Mouse (Mus musculus) CH12.LX (cell line): Measurements from ENCODE around the gene Epb41. TPM values are rescaled to one million over a fixed set of nuclear protein-coding genes. Genes with fewer than 3 reads are reported as not detected.

Experiments
- DNase-seq: peaks from one replicate; pipeline ENCODE4 v3.0.0-alpha.2; 2013; ENCODE audit errors: extremely low read depth
- H3K27ac ChIP-seq: 2 replicates; pipeline ENCODE4 v1.5.1; 2012; ENCODE audit warnings: low read depth, mild to moderate bottlenecking, control low read depth, moderate library complexity; ENCODE audit not compliant: insufficient read depth
- H3K27me3 ChIP-seq: replicated peaks from 2 replicates; pipeline ENCODE3; 2012; ENCODE audit warnings: inconsistent platforms
- H3K36me3 ChIP-seq, 2 experiments: replicated peaks in 1 of 2; 2 replicates each; pipeline versions ENCODE3 to v1.6.1; 2012; ENCODE audit warnings: inconsistent platforms in 1 of 2, low read length in 1 of 2, mild to moderate bottlenecking in 1 of 2, mixed read lengths in 1 of 2, moderate library complexity in 1 of 2; ENCODE audit not compliant: control insufficient read depth in 1 of 2, insufficient read depth in 1 of 2
- H3K4me1 ChIP-seq, 2 experiments: 2 replicates each; pipeline ENCODE4 v1.6.1; 2012; ENCODE audit warnings: inconsistent platforms in 1 of 2, moderate library complexity in 1 of 2; ENCODE audit not compliant: insufficient read depth in 2 of 2, control insufficient read depth in 1 of 2
- H3K4me2 ChIP-seq: 2 replicates; pipeline ENCODE4 v1.6.1; 2012; ENCODE audit warnings: low read depth, mild to moderate bottlenecking, control low read depth; ENCODE audit not compliant: poor library complexity, insufficient read depth, severe bottlenecking
- H3K4me3 ChIP-seq, 3 experiments: fragments of 150-350 bp in 1 of 3; sonication (generic) in 1 of 3; replicated peaks in 1 of 3; 2 replicates each; pipeline versions ENCODE3 to v1.5.1; 2011 to 2012; ENCODE audit warnings: low read depth in 2 of 3, low read length in 2 of 3, mild to moderate bottlenecking in 2 of 3, moderate library complexity in 2 of 3, control low read depth in 1 of 3, improper control_type of control experiment in 1 of 3, inconsistent platforms in 1 of 3, mixed read lengths in 1 of 3; ENCODE audit not compliant: poor library complexity in 1 of 3
- H3K79me2 ChIP-seq: replicated peaks from 2 replicates; pipeline ENCODE4 v1.6.1; 2012; ENCODE audit warnings: mild to moderate bottlenecking, moderate library complexity; ENCODE audit not compliant: control insufficient read depth, poor library complexity, insufficient read depth, severe bottlenecking; ENCODE audit errors: extremely low read depth
- H3K9ac ChIP-seq: 2 replicates; pipeline ENCODE4 v1.6.1; 2012; ENCODE audit warnings: low read depth, mild to moderate bottlenecking, control low read depth, moderate library complexity; ENCODE audit not compliant: insufficient read depth
- H3K9me3 ChIP-seq: replicated peaks from 2 replicates; pipeline ENCODE3; 2012; ENCODE audit warnings: low read length, inconsistent platforms, mixed read lengths
- CHD2 ChIP-seq: IDR thresholded peaks from 2 replicates; pipeline ENCODE4 v1.6.1; 2011; ENCODE audit warnings: low read length, improper control_type of control experiment
- ELF1 ChIP-seq: IDR thresholded peaks from 2 replicates; pipeline ENCODE4 v1.6.1; 2014; ENCODE audit warnings: low read depth, mild to moderate bottlenecking, inconsistent platforms, low read length, improper control_type of control experiment
- EP300 ChIP-seq: IDR thresholded peaks from 2 replicates; pipeline ENCODE4 v1.6.1; 2011; ENCODE audit warnings: low read length, improper control_type of control experiment
- GABPA ChIP-seq: IDR thresholded peaks from 2 replicates; pipeline ENCODE4 v1.6.1; 2012; ENCODE audit warnings: low read depth, low read length, improper control_type of control experiment, inconsistent platforms; ENCODE audit not compliant: insufficient replicate concordance
- HCFC1 ChIP-seq: IDR thresholded peaks from 2 replicates; pipeline ENCODE4 v1.6.1; 2012; ENCODE audit warnings: low read depth, mild to moderate bottlenecking, inconsistent platforms, low read length, improper control_type of control experiment
- JUND ChIP-seq: conservative IDR thresholded peaks from 2 replicates; pipeline ENCODE4 v1.6.1; 2011; ENCODE audit warnings: low read depth, low read length, improper control_type of control experiment
- MAFK ChIP-seq: IDR thresholded peaks from 2 replicates; pipeline ENCODE4 v1.6.1; 2011; ENCODE audit warnings: low read length, improper control_type of control experiment; ENCODE audit not compliant: insufficient replicate concordance
- MEF2A ChIP-seq: IDR thresholded peaks from 2 replicates; pipeline ENCODE4 v1.6.1; 2014; ENCODE audit warnings: low read depth, mild to moderate bottlenecking, inconsistent platforms, low read length, improper control_type of control experiment, borderline replicate concordance
- MYC ChIP-seq: IDR thresholded peaks from 2 replicates; pipeline ENCODE4 v1.6.1; 2011; ENCODE audit warnings: low read depth, mild to moderate bottlenecking, improper control_type of control experiment, low read length
- PAX5 ChIP-seq: IDR thresholded peaks from 2 replicates; pipeline ENCODE4 v1.6.1; 2012; ENCODE audit warnings: low read length, inconsistent platforms, mixed read lengths
- POLR2A ChIP-seq: IDR thresholded peaks from 2 replicates; pipeline ENCODE4 v1.6.1; 2011; ENCODE audit warnings: low read depth, mild to moderate bottlenecking, improper control_type of control experiment, low read length
- RAD21 ChIP-seq: IDR thresholded peaks from 2 replicates; pipeline ENCODE4 v1.6.1; 2011; ENCODE audit warnings: low read depth, mild to moderate bottlenecking, low read length, improper control_type of control experiment, moderate library complexity
- RCOR1 ChIP-seq: conservative IDR thresholded peaks from 2 replicates; pipeline ENCODE4 v1.6.1; 2012; ENCODE audit warnings: low read depth, mild to moderate bottlenecking, inconsistent platforms, low read length, improper control_type of control experiment
- SMC3 ChIP-seq: IDR thresholded peaks from 2 replicates; pipeline ENCODE4 v1.6.1; 2011; ENCODE audit warnings: low read depth, low read length, improper control_type of control experiment
- TBP ChIP-seq: conservative IDR thresholded peaks from 2 replicates; pipeline ENCODE4 v1.6.1; 2011; ENCODE audit warnings: low read depth, low read length, improper control_type of control experiment
- TCF12 ChIP-seq: IDR thresholded peaks from 2 replicates; pipeline ENCODE4 v1.6.1; 2014; ENCODE audit warnings: low read depth, mild to moderate bottlenecking, inconsistent platforms, low read length, improper control_type of control experiment
- USF2 ChIP-seq: conservative IDR thresholded peaks from 2 replicates; pipeline ENCODE4 v1.6.1; 2011; ENCODE audit warnings: low read depth, low read length, improper control_type of control experiment
- ZC3H11A ChIP-seq: IDR thresholded peaks from 2 replicates; pipeline ENCODE4 v1.6.1; 2012; ENCODE audit warnings: low read depth, mild to moderate bottlenecking, inconsistent platforms, low read length, improper control_type of control experiment
- ZMIZ1 ChIP-seq: IDR thresholded peaks from 2 replicates; pipeline ENCODE4 v1.6.1; 2012; ENCODE audit warnings: low read depth, mild to moderate bottlenecking, inconsistent platforms, low read length, improper control_type of control experiment
- ZNF384 ChIP-seq: IDR thresholded peaks from 2 replicates; pipeline ENCODE4 v1.6.1; 2012; ENCODE audit warnings: low read depth, low read length, improper control_type of control experiment, inconsistent platforms
- dilution Hi-C: fragments of 300-500 bp; cut with MboI; formaldehyde crosslinking; loops from 2 replicates; pipeline ENCODE4 v1.14.3; 2020; ENCODE audit warnings: low sequenced_read_pairs; ENCODE audit not compliant: extremely low pct_unique_long_range_greater_than_20kb, extremely low pct_ligation_motif_present
- in situ Hi-C: fragments of 300-500 bp; cut with MboI; formaldehyde crosslinking; loops from 3 replicates; pipeline ENCODE4 v1.14.3; 2019; ENCODE audit warnings: low sequenced_read_pairs, low pct_ligation_motif_present, low pct_unique_long_range_greater_than_20kb, mixed read lengths
- polyA plus RNA-seq: library from polyadenylated mRNA; unstranded; fragments of >175 nt; gene quantifications from 2 replicates; pipeline ENCODE4 v1.2.1, GENCODE M21; 2012; ENCODE audit warnings: low read depth; ENCODE audit not compliant: insufficient read length
- total RNA-seq, 2 experiments: library from RNA; depleted of rRNA; stranded (reverse); fragments of 300-350 nt in 1 of 2; fragments of >200 nt in 1 of 2; gene quantifications; 2 replicates each; pipeline ENCODE4 v1.2.3; 2012 to 2014

The Epb41 gene
- total and polyA plus RNA-seq, 3 experiments: 7.1 to 21.6 (median 10.0) TPM

DNA sequence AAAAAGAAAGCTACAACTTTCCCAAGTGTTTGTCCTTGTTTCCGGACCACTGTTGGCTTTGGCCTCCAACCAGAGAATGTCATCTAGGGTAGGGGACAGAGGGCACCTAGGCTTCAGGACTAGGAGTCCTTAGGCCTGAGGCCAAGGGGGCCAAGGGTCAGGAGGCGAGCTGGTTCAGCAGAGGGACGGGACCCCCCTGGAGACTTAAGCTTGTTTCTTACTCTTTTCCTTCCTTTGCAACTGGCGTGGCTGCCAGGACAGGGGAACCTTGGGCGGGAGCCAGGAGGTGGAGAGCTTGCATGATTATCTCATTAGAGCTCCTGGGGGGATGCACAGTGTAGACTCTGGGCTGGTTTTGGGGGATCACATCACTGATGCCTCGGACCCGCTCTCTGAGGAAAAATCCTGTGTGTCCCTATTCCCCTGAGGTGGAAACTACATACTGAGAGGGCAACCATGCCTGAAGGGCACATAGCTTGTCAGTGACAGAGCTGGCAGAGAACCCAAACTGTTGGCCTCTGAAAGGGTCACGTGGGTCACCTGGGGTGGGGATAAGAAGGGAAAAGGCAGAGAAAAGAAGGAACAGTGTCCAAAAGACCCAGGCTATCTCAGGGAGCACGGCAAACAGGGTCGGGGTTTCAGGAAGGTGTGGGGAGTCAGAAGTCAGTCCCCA, 8.9 kb downstream of the Epb41 start:
- in situ Hi-C loops: no loop called here
- Histone ChIP-seq H3K4me1 (no peaks in the 10 kb centered on the region), H3K9ac (no peak overlapping the region), H3K27ac (no peak overlapping the region), H3K36me3 (peaks cover 0 to 39% of the 10 kb centered on the region in 2 experiments), H3K27me3 (no peaks in the 10 kb centered on the region), H3K9me3 (no peaks in the 10 kb centered on the region), H3K4me3 (no peak overlapping the region), H3K79me2 (no peaks in the 10 kb centered on the region)
- no peak for DNase-seq
- no peak for TF ChIP-seq MYC
- no peak for TF ChIP-seq TBP
- TF ChIP-seq ZC3H11A: no peak
- TF ChIP-seq MAFK: no peak
- no peak for TF ChIP-seq HCFC1
- TF ChIP-seq GABPA: no peak
- TF ChIP-seq PAX5: no peak
- no peak for TF ChIP-seq RCOR1
- TF ChIP-seq POLR2A: no peak
- TF ChIP-seq USF2: no peak
- TF ChIP-seq ZNF384: no peak
- TF ChIP-seq CHD2: no peak
- TF ChIP-seq TCF12: no peak
- TF ChIP-seq SMC3: no peak
- TF ChIP-seq, all 38 proteins: peak for 0
- dilution Hi-C loops: no loop called here
- no peak overlapping the region for H3K4me2 ChIP-seq

- H3K4me2 ChIP-seq: no peak overlapping the region
- H3K27ac ChIP-seq: no peak overlapping the region
- DNase-seq: no peak
- no peak overlapping the region for H3K9ac ChIP-seq
- no peak overlapping the region for H3K4me3 ChIP-seq
- H3K9me3 ChIP-seq: no peaks in the 10 kb centered on the region
- TF ChIP-seq USF2 (no peak), PAX5 (no peak), JUND (no peak), MEF2A (no peak), MYC (no peak), ELF1 (no peak), POLR2A (no peak), EP300 (no peak), ZC3H11A (no peak), RAD21 (no peak), TCF12 (no peak), ZMIZ1 (no peak)
- no peaks in the 10 kb centered on the region for H3K79me2 ChIP-seq
- dilution Hi-C loops: no loop called here
- H3K4me1 ChIP-seq: no peaks in the 10 kb centered on the region
- in situ Hi-C loops: no loop called here
- H3K36me3 ChIP-seq: peaks cover 0 to 35% of the 10 kb centered on the region in 2 experiments
- no peaks in the 10 kb centered on the region for H3K27me3 ChIP-seq
These were observed 9.5 kb downstream of the Epb41 start for GRCm38 (mm10) chr4:132065578-132065977.
